Mouse (Mus musculus): Measurements from ENCODE around the gene Capns2. TPM values are rescaled to one million over a fixed set of nuclear protein-coding genes. Genes with fewer than 3 reads are reported as not detected.
A peak's percentile ranks its signal among the peaks of the same experiment; 100 is the strongest.

Capns2 gene
- total and polyA plus RNA-seq, 3 experiments, result 0.21 to 0.62 TPM; not detected in 1

- Histone ChIP-seq H3K79me2 (ENCODE audit: control insufficient read depth, insufficient read depth, low read length, poor library complexity) (peaks cover 14% of the 10 kb centered on the region), H3K27ac (ENCODE audit: control insufficient read depth, low read depth, low read length) (peak overlapping the region; percentile 31; the same call in 1 of the 2 replicates), H3K9me3 (replicated peaks; ENCODE audit: insufficient read depth, low read length) (no peaks in the 10 kb centered on the region), H3K4me1 (ENCODE audit: control insufficient read depth in 1 of 2, insufficient read depth in 2 of 2, low read length in 2 of 2) (peaks cover 13 to 22% of the 10 kb centered on the region in 2 experiments), H3K9ac (ENCODE audit: control insufficient read depth, low read depth, low read length, poor library complexity, severe bottlenecking) (0 out of 2 replicates have a peak overlapping the region, but pooled peaks have one; percentile 9), H3K36me3 (ENCODE audit: control insufficient read depth in 1 of 2, insufficient read depth in 2 of 2, low read length in 2 of 2) (peaks cover 0 to 17% of the 10 kb centered on the region in 2 experiments; a peak in 2 of 4 replicates), H3K4me3 (ENCODE audit: control insufficient read depth in 1 of 2, insufficient read depth in 1 of 2, low read depth in 2 of 2, low read length in 2 of 2) (peak overlapping the region; percentile 83 to 92), H3K27me3 (ENCODE audit: control insufficient read depth in 1 of 2, insufficient read depth in 2 of 2, low read length in 2 of 2) (no peaks in the 10 kb centered on the region)
- TF ChIP-seq GABPA (IDR thresholded peaks at IDR 0.05; ENCODE audit: low read depth, low read length) (no peak), KAT2A (conservative IDR thresholded peaks at IDR 0.05; ENCODE audit: low read depth, low read length) (no peak), JUND (IDR thresholded peaks at IDR 0.05; ENCODE audit: low read depth, low read length) (no peak), ETS1 (IDR thresholded peaks at IDR 0.05; ENCODE audit: low read depth, low read length) (no peak), TBP (IDR thresholded peaks at IDR 0.05; ENCODE audit: low read depth, low read length) (0 out of 2 replicates have a peak, but pooled peaks have one; percentile 14), TCF12 (IDR thresholded peaks at IDR 0.05; ENCODE audit: low read depth, low read length) (no peak), ZMIZ1 (IDR thresholded peaks at IDR 0.05; ENCODE audit: low read depth, low read length) (no peak), POLR2AphosphoS2 (IDR thresholded peaks at IDR 0.05; ENCODE audit: low read length) (no peak)
- DNase-seq (ENCODE audit: low read depth, low spot score), result peak; percentile 48
Measured at GRCm38 (mm10) chr8:92854673-92855072, 46.5 kb upstream of the Capns2 start.

DNA sequence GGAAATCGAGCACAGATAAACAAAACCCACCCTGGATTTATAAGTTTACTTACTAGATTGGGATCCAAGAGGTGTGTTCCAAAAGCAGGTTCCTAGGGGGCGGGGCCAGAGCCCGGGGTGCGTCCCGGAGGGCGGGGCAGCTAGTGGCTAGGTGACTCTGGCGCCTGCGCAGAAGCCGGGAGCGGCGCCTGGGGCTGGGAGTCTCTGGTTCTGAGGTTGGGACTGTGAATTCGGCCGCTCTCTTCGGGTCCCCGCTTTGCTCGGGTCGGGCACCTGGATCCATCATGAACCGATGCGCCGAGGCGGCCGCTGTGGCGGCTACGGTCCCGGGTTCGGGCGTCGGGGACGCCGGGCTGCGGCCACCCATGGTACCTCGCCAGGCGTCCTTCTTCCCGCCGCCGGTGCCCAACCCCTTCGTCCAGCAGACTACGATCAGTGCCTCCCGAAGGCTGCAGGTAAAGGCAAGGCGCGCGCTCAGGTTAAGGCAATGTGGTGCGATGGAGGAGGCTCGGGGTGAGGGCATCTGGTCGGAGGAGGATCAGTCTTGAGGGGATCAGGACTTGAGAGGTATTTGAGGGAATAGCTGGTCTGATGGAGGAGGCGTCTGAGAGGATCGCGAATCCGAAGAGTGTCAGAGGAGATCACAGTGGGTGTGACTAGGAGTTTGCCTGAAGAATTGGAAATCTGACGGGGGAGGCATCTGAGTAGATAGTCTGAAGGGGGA is 45.9 kb upstream of the Capns2 start, which contains the start of gene Lpcat2:
Gene Lpcat2 (plus strand): TSS at position 169 of the 724 bp plus-strand sequence.
- DNase-seq (ENCODE audit: low read depth, low spot score), result peak; percentile 86
- H3K36me3 ChIP-seq (ENCODE audit: control insufficient read depth in 1 of 2, insufficient read depth in 2 of 2, low read length in 2 of 2), result peaks cover 0 to 17% of the 10 kb centered on the region in 2 experiments; a peak in 2 of 4 replicates
- H3K4me1 ChIP-seq (ENCODE audit: control insufficient read depth in 1 of 2, insufficient read depth in 2 of 2, low read length in 2 of 2), result peaks cover 13 to 22% of the 10 kb centered on the region in 2 experiments
- no peaks in the 10 kb centered on the region for H3K9me3 ChIP-seq (replicated peaks; ENCODE audit: insufficient read depth, low read length)
- H3K27me3 ChIP-seq (ENCODE audit: control insufficient read depth in 1 of 2, insufficient read depth in 2 of 2, low read length in 2 of 2), result no peaks in the 10 kb centered on the region
- H3K79me2 ChIP-seq (ENCODE audit: control insufficient read depth, insufficient read depth, low read length, poor library complexity), result peaks cover 15% of the 10 kb centered on the region
- TF ChIP-seq UBTF (IDR thresholded peaks at IDR 0.05; ENCODE audit: borderline replicate concordance, insufficient read depth, low read depth, low read length) (no peak), TCF12 (IDR thresholded peaks at IDR 0.05; ENCODE audit: low read depth, low read length) (0 out of 2 replicates have a peak, but pooled peaks have one; percentile 7), NELFE (IDR thresholded peaks at IDR 0.05; ENCODE audit: low read depth, low read length) (peak; percentile 43; the same call in 1 of the 2 replicates), MXI1 (IDR thresholded peaks at IDR 0.05; ENCODE audit: low read depth, low read length) (0 out of 2 replicates have a peak, but pooled peaks have one; percentile 1), POLR2AphosphoS5 (IDR thresholded peaks at IDR 0.05; ENCODE audit: borderline replicate concordance, low read depth, low read length) (no peak), ELF1 (IDR thresholded peaks at IDR 0.05; ENCODE audit: low read depth, low read length) (no peak), NRF1 (IDR thresholded peaks at IDR 0.05; ENCODE audit: insufficient read depth, low read depth, low read length, poor library complexity, severe bottlenecking) (peak; percentile 78), POLR2A (IDR thresholded peaks at IDR 0.05; ENCODE audit: control insufficient read depth in 1 of 2, insufficient read depth in 1 of 2, low read depth in 1 of 2, low read length in 2 of 2, poor library complexity in 1 of 2) (peak in 1 of 2 experiments; percentile 67; a peak in 1 of 4 replicates)
- peak within 1 kb of the TSS; percentile 83 to 92 for H3K4me3 ChIP-seq (ENCODE audit: control insufficient read depth in 1 of 2, insufficient read depth in 1 of 2, low read depth in 2 of 2, low read length in 2 of 2)
- H3K9ac ChIP-seq (ENCODE audit: control insufficient read depth, low read depth, low read length, poor library complexity, severe bottlenecking), result peak within 1 kb of the TSS; percentile 88
- H3K27ac ChIP-seq (ENCODE audit: control insufficient read depth, low read depth, low read length), result peak within 1 kb of the TSS; percentile 95
